Mouse (Mus musculus): ENCODE measurements around the gene Gfy.

DNA sequence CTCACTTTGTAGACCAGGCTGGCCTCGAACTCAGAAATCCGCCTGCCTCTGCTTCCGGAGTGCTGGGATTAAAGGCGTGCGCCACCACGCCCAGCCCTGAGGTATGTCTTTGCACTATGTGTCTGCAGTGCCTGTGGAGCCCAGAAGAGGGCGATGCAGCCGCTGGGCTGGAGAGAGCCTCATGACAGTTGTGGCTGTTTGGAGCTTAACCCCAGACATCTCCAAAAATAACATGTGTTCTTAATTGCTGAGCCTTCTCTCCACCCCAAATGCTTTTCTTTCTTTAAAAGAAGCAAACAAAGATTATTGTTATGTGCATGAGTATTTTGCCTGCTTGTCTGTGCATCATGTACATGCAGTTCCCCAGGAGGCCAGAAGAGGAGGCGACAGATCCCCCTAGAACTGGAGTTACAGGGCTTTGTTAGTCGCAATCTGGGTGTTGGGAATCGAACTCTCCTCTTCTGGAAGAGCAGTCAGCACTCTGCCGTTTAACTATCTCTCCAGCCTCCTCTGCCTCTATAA, 24.3 kb downstream of the Gfy start:
- TF ChIP-seq POLR2A (IDR thresholded peaks at IDR 0.05; ENCODE audit: borderline replicate concordance, control insufficient read depth, low read depth, low read length): no peak
- TF ChIP-seq CTCF (IDR thresholded peaks at IDR 0.05; ENCODE audit: control insufficient read depth, insufficient read depth, low read length): peak; percentile 53

Measured in bone marrow, adult 2 months (tissue).